Mouse (Mus musculus) retina, embryonic 14.5 days (tissue): ENCODE results near the gene Slc5a11.

Experiments used
- DNase-seq: peaks from one replicate; pipeline ENCODE4 v3.0.0-alpha.2; 2015; ENCODE audit warnings: low spot score

Gene Slc5a11

GRCm38 (mm10) chr7:123214365-123215075 lies at the start of gene Slc5a11:
Slc5a11 (plus strand) TSS chr7:123214780.
- DNase-seq, result peak; percentile 22

GRCm38 (mm10) chr7:123167436-123167835 lies 47.1 kb upstream of the Slc5a11 start:
- no peak for DNase-seq

- no peak for DNase-seq
These were observed 45.0 kb upstream of the Slc5a11 start for GRCm38 (mm10) chr7:123169618-123170017.

- no peak for DNase-seq
These were observed 42.5 kb upstream of the Slc5a11 start for GRCm38 (mm10) chr7:123172101-123172500.

GRCm38 (mm10) chr7:123177215-123177614 lies 37.4 kb upstream of the Slc5a11 start:
- DNase-seq, result no peak

- DNase-seq, result no peak
These were observed 32.5 kb upstream of the Slc5a11 start for GRCm38 (mm10) chr7:123181787-123182701.

- DNase-seq, result no peak
These were observed 29.7 kb upstream of the Slc5a11 start for GRCm38 (mm10) chr7:123184891-123185290.

- DNase-seq, result no peak
These were observed 28.1 kb upstream of the Slc5a11 start for GRCm38 (mm10) chr7:123186463-123186862.

GRCm38 (mm10) chr7:123187246-123187645 lies 27.3 kb upstream of the Slc5a11 start:
- no peak for DNase-seq

GRCm38 (mm10) chr7:123188462-123188861 lies 26.1 kb upstream of the Slc5a11 start:
- DNase-seq, result no peak

- no peak for DNase-seq
These were observed 24.8 kb upstream of the Slc5a11 start for GRCm38 (mm10) chr7:123189762-123190161.

GRCm38 (mm10) chr7:123191731-123192130 lies 22.8 kb upstream of the Slc5a11 start:
- no peak for DNase-seq

- no peak for DNase-seq
These were observed 21.4 kb upstream of the Slc5a11 start for GRCm38 (mm10) chr7:123193201-123193600.

GRCm38 (mm10) chr7:123194696-123195095 lies 19.9 kb upstream of the Slc5a11 start:
- no peak for DNase-seq

- DNase-seq, result no peak
These were observed 18.1 kb upstream of the Slc5a11 start for GRCm38 (mm10) chr7:123196432-123196831.

- no peak for DNase-seq
These were observed 15.9 kb upstream of the Slc5a11 start for GRCm38 (mm10) chr7:123198695-123199094.

GRCm38 (mm10) chr7:123199151-123199550 lies 15.4 kb upstream of the Slc5a11 start:
- DNase-seq, result no peak

GRCm38 (mm10) chr7:123199656-123200206 lies 14.8 kb upstream of the Slc5a11 start:
- no peak for DNase-seq

GRCm38 (mm10) chr7:123200722-123201121 lies 13.9 kb upstream of the Slc5a11 start:
- no peak for DNase-seq

GRCm38 (mm10) chr7:123205261-123205660 lies 9.3 kb upstream of the Slc5a11 start:
- DNase-seq, result peak; percentile 77

- DNase-seq, result no peak
These were observed 7.0 kb upstream of the Slc5a11 start for GRCm38 (mm10) chr7:123207561-123207960.

GRCm38 (mm10) chr7:123209864-123210263 lies 4.7 kb upstream of the Slc5a11 start:
- no peak for DNase-seq

- no peak for DNase-seq
These were observed 3.1 kb upstream of the Slc5a11 start for GRCm38 (mm10) chr7:123211461-123211860.
